Mouse (Mus musculus) inflammation-experienced regulatory T-cells (primary cell): ENCODE measurements around the gene Fbxl15. TPM values are rescaled to one million over a fixed set of nuclear protein-coding genes. Genes with fewer than 3 reads are reported as not detected.

ENCODE experiments used
- polyA plus RNA-seq, 2 experiments: library from polyadenylated mRNA; unstranded; fragments of 100-300 nt; shearing (Covaris generic); gene quantifications; one replicate each; pipeline ENCODE4 v1.2.1; 2017

Gene Fbxl15
- 10 to 100 TPM; 15.7 to 16.8 TPM for polyA plus RNA-seq

DNA sequence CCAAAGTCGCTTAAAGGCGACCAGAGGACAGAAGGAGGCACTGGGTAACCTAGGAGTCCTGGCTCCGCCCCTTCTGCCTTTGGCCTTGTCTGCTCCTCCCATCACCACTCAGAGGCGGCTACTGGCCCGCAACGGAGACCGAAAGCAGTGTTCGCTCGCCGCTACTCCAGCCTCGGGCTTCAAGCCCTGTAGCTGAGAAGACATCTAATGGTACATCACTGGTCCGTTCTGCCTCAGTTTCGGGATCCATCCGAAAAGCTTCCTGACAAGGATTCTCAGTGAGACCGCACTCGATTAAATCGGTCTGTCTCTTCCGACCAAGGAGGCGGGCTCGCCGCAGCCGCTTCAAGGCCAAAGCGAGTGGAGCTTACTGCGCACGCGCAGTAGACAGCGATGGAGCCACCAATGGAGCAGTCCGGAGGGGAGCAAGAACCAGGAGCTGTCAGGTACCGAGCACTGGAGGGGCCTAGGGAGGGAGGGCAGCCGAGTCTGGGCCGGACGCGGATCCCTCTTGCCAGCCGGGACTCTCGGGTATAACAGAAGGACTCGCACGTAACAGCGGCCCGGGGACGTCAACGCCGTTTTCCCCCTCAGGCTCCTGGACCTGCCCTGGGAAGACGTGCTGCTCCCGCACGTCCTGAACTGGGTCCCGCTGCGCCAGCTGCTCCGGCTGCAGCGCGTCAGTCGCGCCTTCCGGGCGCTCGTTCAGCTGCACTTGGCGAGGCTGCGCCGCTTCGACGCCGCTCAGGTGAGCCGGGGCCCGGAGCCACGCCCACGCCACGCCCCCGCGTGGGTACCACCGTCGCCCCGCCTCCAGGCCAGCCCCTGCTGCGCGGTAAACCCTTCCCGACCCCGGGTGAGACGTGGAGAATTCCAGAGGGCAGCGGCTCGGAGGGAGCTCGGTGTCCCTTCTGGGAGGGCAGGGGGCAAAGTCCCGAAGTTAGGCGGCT lies at the start of gene Fbxl15:
TSS of gene Fbxl15 (plus strand) at position 104 of the 950 bp plus-strand sequence.

DNA sequence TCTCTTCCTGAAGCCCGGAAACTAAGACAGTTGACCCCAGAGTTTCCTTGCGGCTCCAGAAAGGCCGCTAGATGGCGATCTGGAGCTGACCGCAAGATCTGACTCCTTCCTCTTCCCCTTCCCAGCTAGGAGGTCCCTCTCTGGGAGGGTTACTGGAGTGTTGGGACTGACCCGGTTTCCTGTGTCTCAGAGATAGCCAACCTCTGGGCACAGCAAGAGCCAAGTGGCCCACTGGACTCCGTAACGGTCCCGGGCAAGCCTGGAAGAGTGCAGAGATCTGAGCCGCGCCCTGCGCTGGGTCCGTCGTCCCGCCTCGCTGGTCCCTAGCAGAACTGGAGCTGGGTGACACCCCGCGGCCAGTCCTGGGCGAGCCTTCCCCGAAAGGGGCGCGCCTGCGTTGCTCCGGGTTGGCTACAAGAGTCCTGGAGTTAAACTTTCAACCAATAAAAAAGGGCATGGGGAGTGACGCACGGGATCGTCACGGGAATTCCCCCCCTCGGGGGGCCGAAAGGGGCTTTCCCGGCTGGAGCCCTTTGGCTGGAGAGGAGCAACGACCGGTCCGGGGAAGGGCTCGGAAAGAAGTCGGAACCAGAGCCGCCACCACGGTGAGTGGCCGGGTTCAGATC lies 23.7 kb upstream of the Fbxl15 start, which contains the start of gene Nfkb2:
TSS of gene Nfkb2 (plus strand) at position 105 of the 626 bp plus-strand sequence.

DNA sequence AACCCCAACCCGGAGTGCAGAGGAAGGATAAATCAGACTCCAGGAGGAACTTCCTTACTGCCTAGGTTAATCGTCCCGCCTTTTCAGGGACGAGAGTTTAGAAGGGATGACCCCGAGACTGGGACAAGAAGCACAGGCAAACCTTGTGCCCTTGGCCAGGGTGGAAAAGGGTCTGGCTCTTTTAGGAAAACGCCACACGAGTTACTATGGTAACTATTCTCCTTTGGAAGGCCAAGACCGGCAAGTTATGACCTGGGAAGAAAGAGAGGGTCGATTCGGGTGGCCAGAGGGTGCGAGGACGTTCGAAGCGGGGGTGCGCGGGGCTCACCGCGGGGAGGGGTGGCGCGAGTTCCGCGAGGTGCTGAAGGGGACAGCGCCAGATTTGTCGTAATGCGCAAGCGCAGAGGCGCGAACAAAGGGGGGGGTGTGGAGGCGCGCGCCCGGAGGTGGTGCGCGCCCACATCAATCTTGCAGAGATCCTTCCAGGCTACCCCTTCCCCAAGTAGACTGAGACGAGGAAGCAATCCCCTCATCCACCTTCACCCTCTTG lies 1.2 kb upstream of the Fbxl15 start, which contains the start of gene Psd:
TSS of gene Psd (minus strand) at position 401 of the 550 bp plus-strand sequence.

DNA sequence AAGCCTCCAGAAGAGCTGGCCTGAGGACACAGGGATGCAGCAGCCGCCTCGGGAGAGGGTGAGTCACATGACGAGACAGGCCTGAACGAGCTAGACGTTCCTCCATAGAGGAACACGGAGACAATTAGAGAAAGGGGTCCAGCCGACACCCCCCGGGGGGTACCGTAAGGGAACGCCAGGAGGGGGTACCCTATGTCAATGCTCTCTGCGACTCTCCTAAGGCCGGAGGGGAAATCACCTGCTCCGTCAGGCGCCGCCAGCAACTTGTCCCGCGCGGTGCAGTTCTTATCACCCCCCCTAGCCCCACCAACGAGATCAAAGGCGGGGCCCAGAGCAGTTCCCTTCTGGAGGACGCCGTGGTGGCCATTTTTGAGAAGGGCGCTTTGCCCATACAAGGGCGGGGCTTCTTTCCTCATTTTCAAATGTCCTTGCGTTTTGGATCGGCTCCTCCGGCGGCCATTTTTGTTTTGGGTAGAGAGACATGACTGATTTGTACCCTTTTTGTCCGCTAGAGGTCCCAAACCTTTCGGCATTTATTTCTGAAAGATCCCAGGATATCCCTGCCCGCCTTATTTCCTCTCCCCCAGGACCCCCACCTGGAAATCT lies 10.4 kb downstream of the Fbxl15 start, which contains the start of gene Cuedc2:
TSS of gene Cuedc2 (minus strand) at position 372 of the 606 bp plus-strand sequence.

DNA sequence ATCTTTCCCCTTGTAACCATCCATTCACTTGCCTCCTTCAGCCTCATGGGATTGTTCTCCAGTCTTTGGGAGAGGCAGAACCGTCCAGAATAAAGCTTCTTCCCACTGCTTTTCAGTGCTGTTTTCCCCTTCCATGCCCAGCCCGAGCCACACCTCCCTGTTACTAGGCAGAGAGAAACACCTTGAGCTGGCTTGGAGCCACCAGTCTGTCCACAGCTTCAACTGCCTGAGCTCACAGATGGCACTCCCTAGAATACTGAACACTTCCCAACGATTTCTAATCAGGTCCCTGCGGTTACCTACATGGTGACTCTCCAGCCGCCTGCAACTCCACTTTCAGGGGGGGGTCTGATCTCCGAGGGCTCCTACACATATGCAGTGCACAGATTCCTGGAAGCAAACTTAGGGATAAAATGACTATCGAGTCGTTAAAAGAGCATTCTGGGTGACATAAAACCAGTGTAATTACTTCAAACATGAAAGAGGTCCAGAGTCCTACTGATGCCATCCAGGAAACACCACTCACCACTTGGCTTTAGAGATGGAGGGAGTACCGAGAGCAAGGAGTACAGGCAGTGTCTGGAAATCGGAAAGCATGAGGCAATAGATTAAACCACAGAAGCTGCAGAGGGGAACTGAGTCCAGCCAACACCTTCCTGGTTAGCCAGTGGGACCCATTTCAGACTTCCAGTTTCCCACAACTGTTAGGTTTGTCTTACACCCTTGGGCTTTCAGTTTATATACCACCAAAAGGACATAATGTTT lies 22.4 kb downstream of the Fbxl15 start, which contains the start of gene 2310034G01Rik:
TSS of gene 2310034G01Rik (minus strand) at position 135 of the 765 bp plus-strand sequence.

Other genes with a start within 250 kb of the Fbxl15 start
- not detected for gene Elovl3, start 196.3 kb upstream of the Fbxl15 start, polyA plus RNA-seq
- under 1 TPM in 1 of 2 experiments, not detected in 1; 0.27 TPM for gene Pitx3, start 179.9 kb upstream of the Fbxl15 start, polyA plus RNA-seq
- 10 to 100 TPM; 57.4 to 61.6 TPM for gene Gbf1, start 175.7 kb upstream of the Fbxl15 start, polyA plus RNA-seq
- 100 to 1,000 TPM in 1 of 2 experiments, 10 to 100 TPM in 1; 87.1 to 102 TPM for gene Nfkb2, start 23.9 kb upstream of the Fbxl15 start, polyA plus RNA-seq
- 1 to 10 TPM; 4.2 to 7.8 TPM for gene Psd, start 1.0 kb upstream of the Fbxl15 start, polyA plus RNA-seq
- gene Cuedc2, start 10.5 kb downstream of the Fbxl15 start, polyA plus RNA-seq, result 10 to 100 TPM; 32.0 to 45.8 TPM
- 1 to 10 TPM; 6.5 to 8.3 TPM for gene Mfsd13a, start 12.9 kb downstream of the Fbxl15 start, polyA plus RNA-seq
- under 1 TPM; 0.21 to 0.57 TPM for gene 2310034G01Rik, start 22.1 kb downstream of the Fbxl15 start, polyA plus RNA-seq
- 100 to 1,000 TPM in 1 of 2 experiments, 10 to 100 TPM in 1; 88.7 to 102 TPM for gene Actr1a, start 67.6 kb downstream of the Fbxl15 start, polyA plus RNA-seq
- gene Sufu, start 68.7 kb downstream of the Fbxl15 start, polyA plus RNA-seq, result 10 to 100 TPM; 31.7 to 44.7 TPM
- 100 to 1,000 TPM; 135 to 144 TPM for gene Trim8, start 173.5 kb downstream of the Fbxl15 start, polyA plus RNA-seq
- 10 to 100 TPM; 17.6 to 25.9 TPM for gene Arl3, start 245.0 kb downstream of the Fbxl15 start, polyA plus RNA-seq
- 10 to 100 TPM; 12.5 to 19.6 TPM for gene Sfxn2, start 245.2 kb downstream of the Fbxl15 start, polyA plus RNA-seq